Mouse (Mus musculus) bone marrow, adult 2 months (tissue): ENCODE results near the gene Sept9.

ENCODE experiments used
- CTCF ChIP-seq: fragments of 200-500 bp; IDR thresholded peaks from 2 replicates; pipeline ENCODE4 v1.5.1; 2011; ENCODE audit warnings: low read length, control low read depth; ENCODE audit not compliant: control insufficient read depth, insufficient read depth
- POLR2A ChIP-seq: fragments of 200-500 bp; IDR thresholded peaks from 2 replicates; pipeline ENCODE4 v1.6.1; 2011; ENCODE audit warnings: low read depth, mild to moderate bottlenecking, control low read depth, low read length, borderline replicate concordance; ENCODE audit not compliant: control insufficient read depth

DNA sequence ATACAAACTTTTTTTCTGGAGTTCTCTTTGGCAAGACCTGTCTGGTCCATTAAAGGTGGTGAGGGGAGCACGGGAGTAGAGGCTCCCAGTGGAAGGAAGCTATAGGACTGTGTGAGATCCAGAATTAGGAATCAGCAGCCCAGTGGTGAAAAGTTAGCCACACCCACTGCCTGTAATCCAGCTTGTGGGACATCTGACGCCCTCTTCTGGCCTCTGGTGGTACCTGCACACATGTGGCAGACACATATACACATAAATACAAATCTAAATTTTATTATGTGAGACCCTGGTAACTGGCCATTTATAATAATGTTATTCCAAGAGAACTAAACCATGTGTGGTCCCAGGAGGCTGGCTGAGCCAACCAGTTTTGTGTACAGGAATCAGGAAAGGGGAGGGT lies 162.8 kb downstream of the Sept9 start:
- TF ChIP-seq CTCF (no peak), POLR2A (no peak)
